Mouse (Mus musculus) embryonic facial prominence, embryonic 12.5 days (tissue): ENCODE results near the gene Jmjd6. TPM values are rescaled to one million over a fixed set of nuclear protein-coding genes. Genes with fewer than 3 reads are reported as not detected.
A peak's percentile ranks its signal among the peaks of the same experiment; 100 is the strongest.

Experiments used
- ATAC-seq: fragments of 200-750 bp; cut with Nextera tagmentation; 2 replicates; pipeline ENCODE4 v1.8.0; 2017; ENCODE audit not compliant: insufficient number of reproducible peaks, insufficient read depth, low FRiP score, low TSS enrichment
- H3K27ac ChIP-seq: fragments of 300-500 bp; sonication (generic); 2 replicates; pipeline ENCODE4 v1.5.1; 2016; ENCODE audit warnings: mild to moderate bottlenecking
- H3K27me3 ChIP-seq: fragments of 300-500 bp; sonication (generic); 2 replicates; pipeline ENCODE4 v1.6.1; 2016; ENCODE audit warnings: mild to moderate bottlenecking, moderate library complexity
- H3K36me3 ChIP-seq: fragments of 300-500 bp; sonication (generic); 2 replicates; pipeline ENCODE4 v1.6.1; 2016; ENCODE audit warnings: mild to moderate bottlenecking
- H3K4me1 ChIP-seq: fragments of 300-500 bp; sonication (generic); 2 replicates; pipeline ENCODE4 v1.6.1; 2016
- H3K4me2 ChIP-seq: fragments of 300-500 bp; sonication (generic); replicated peaks from 2 replicates; pipeline ENCODE4 v1.6.1; 2016; ENCODE audit warnings: mild to moderate bottlenecking, moderate library complexity
- H3K4me3 ChIP-seq: fragments of 300-500 bp; sonication (generic); 2 replicates; pipeline ENCODE4 v1.5.1; 2016; ENCODE audit warnings: mild to moderate bottlenecking
- H3K9ac ChIP-seq: fragments of 300-500 bp; sonication (generic); 2 replicates; pipeline ENCODE4 v1.6.1; 2016; ENCODE audit warnings: mild to moderate bottlenecking, moderate library complexity
- H3K9me3 ChIP-seq: fragments of 300-500 bp; sonication (generic); 2 replicates; pipeline ENCODE4 v1.6.1; 2016; ENCODE audit warnings: mild to moderate bottlenecking, moderate library complexity
- WGBS: fragments of 180-500 bp; shearing (Covaris S2); methylation state at CpG from one replicate; pipeline ENCODE4 v1.1.7; 2016; 5-methylcytosine and 5-hydroxymethylcytosine counted together
- polyA plus RNA-seq: library from polyadenylated mRNA; unstranded; fragments of >200 nt; fragmentation: Nextera tagmentation; extraction: Ambion mirVana; gene quantifications from 2 replicates; pipeline ENCODE4 v1.2.1, GENCODE M21; 2016

The Jmjd6 gene
- polyA plus RNA-seq, 1 experiment from 2014 or later = 80.5 TPM

DNA sequence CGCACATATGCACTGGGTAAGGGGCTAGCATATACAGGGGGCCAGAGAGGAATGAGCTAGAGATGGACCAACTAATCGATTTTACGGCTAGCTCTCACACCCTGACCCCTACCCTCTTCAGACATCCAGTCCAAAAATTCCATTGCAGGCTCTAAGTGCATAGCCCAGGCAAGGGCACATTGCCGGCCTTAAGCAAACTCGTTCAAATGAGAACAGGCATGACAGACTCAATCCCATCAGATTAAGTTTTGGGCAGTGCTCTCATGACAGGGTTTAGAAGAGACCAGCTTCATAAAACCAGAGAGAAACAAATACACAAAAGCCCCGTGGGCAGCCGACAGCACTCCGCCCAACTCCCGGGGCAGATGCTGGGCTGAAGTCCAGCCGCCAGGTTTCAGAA lies 21.0 kb downstream of the Jmjd6 start:
- H3K4me1 ChIP-seq = peaks cover 25% of the 10 kb centered on the region
- no peak overlapping the region for H3K9ac ChIP-seq
- no peak for ATAC-seq
- H3K9me3 ChIP-seq = no peaks in the 10 kb centered on the region
- H3K27ac ChIP-seq = no peak overlapping the region
- H3K4me2 ChIP-seq = no peak overlapping the region
- WGBS = 66% methylated on average over 10 of the region's 10 CpGs
- H3K4me3 ChIP-seq = no peak overlapping the region
- no peaks in the 10 kb centered on the region for H3K36me3 ChIP-seq
- H3K27me3 ChIP-seq = no peaks in the 10 kb centered on the region

DNA sequence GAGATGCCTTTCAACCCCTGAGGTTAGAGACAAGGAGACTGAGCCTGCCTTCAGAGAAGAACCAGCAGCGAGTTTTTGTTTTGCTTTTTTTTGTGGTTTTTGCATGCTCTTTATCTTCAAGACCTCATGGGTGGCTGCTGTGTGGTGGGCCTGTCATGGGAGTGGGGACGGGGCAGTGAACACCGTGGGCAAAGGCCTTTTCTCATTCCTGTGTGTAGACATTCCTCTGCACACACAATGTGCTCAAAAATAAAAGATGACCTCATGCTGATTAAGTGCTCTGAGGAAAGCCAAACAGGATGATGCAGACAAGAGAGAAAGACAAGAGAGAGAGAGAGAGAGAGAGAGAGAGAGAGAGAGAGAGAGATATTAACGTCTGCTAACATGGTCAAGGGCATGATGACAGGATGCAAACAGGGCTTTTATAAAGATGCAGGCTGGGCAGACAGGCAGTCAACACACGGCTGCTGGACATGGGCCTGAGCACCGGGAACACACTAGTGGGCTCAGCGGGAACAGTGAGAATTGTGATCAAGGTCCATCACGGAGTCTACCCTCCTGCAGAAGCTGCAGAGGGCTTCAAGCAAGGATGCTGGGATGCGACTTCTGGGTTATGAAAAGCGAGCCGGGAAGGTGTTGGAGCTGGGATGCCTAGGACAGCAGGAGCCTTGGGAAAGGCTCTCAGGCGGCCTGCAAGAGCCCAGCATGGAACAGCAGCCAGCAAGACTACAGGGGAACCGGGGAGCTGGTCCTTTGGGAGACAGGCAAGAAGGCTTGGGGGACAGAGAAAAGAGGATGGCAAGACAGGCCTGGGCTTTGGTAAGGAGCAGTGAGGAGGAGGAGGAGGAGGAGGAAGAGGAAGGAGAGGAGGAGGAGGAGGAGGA lies 21.9 kb downstream of the Jmjd6 start:
- H3K9ac ChIP-seq = no peak overlapping the region
- no peaks in the 10 kb centered on the region for H3K9me3 ChIP-seq
- no peak overlapping the region for H3K4me3 ChIP-seq
- 70% methylated on average over 13 of the region's 13 CpGs for WGBS
- no peaks in the 10 kb centered on the region for H3K27me3 ChIP-seq
- H3K27ac ChIP-seq = no peak overlapping the region
- H3K4me1 ChIP-seq = peaks cover 23% of the 10 kb centered on the region; the same call in 1 of the 2 replicates
- no peaks in the 10 kb centered on the region for H3K36me3 ChIP-seq
- no peak overlapping the region for H3K4me2 ChIP-seq
- no peak for ATAC-seq

DNA sequence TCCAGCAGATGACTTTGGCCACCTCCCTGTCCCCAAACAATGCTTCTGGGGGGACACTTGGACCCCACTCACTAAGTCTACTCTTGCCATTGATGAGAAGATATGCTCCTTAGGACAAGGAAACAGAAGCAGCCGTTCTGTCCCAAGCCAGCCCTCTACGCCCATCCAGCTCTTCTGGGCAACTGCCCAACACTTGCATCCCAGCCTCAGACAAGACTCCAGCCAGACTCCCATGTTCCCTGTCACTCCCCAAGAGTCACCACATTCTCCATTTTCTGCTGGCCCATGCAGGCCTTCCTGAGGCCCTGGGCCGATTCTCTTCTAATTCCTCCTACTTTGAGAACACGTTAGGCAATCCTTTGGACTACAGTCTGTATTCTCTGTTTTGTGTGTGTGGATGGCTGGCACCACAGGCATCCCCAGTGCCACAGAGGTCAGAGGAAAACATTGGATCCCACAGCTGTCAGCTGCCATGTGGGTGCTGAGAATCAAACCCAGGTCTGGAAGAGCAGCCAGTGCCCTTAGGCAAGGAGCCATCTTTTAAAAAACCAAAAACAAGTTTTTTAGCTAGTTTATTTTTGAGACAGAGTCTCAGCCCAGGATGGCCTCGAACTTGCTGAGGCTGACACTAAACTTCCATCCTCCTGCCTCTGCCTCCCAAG lies 23.2 kb downstream of the Jmjd6 start:
- H3K4me2 ChIP-seq = no peak overlapping the region
- H3K4me3 ChIP-seq = no peak overlapping the region
- no peak overlapping the region for H3K9ac ChIP-seq
- H3K36me3 ChIP-seq = no peaks in the 10 kb centered on the region
- 89% methylated on average over 5 of the region's 5 CpGs for WGBS
- H3K27me3 ChIP-seq = no peaks in the 10 kb centered on the region
- no peaks in the 10 kb centered on the region for H3K9me3 ChIP-seq
- 0 out of 2 replicates have a peak overlapping the region, but pooled peaks have one; percentile 23 for H3K27ac ChIP-seq
- no peak for ATAC-seq
- H3K4me1 ChIP-seq = peaks cover 22% of the 10 kb centered on the region

DNA sequence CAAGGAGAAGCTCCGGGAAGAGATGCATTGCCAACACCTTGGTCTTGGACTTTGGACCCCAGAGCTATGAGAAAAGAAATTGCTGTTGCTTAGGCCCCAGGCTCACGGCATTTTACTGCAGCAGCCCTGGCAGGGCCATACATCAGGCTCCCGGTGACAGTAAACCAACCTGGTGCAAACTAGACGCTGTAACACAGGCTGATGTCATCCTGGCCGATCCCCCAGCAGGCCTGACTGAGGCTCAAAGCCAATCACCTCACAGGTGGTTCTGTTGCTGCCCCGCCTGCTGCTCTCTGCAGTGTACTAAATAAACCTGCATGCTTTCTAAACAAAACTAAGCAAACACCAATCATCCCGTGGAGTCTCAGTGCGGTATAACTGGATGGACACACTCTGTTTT lies 24.5 kb downstream of the Jmjd6 start:
- peaks cover 34% of the 10 kb centered on the region for H3K4me1 ChIP-seq
- ATAC-seq = no peak
- peak overlapping the region; percentile 30 for H3K27ac ChIP-seq
- WGBS = 65% methylated on average over 8 of the region's 8 CpGs
- no peak overlapping the region for H3K4me3 ChIP-seq
- no peaks in the 10 kb centered on the region for H3K9me3 ChIP-seq
- no peak overlapping the region for H3K4me2 ChIP-seq
- no peaks in the 10 kb centered on the region for H3K36me3 ChIP-seq
- H3K27me3 ChIP-seq = no peaks in the 10 kb centered on the region
- no peak overlapping the region for H3K9ac ChIP-seq

DNA sequence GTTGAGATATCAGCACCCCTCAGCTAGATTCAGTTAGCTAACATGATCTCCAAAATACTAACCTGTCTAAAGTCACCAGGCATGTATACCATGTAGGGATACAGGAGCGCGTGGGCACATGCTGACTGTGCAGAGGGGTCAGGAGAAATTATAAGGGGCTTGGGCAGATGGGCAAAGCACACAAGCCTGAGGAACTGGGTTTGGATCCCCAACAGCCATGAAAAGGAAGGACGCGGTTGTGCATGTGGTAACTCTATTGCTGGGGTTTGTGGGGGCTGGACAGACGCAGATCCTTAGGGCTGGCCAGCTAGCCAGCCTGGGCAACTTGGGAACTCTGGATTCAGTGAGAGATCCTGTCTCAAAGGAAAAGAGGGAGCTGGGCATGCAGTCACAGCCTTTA lies 25.7 kb downstream of the Jmjd6 start:
- Histone ChIP-seq H3K27ac (no peak overlapping the region), H3K4me2 (no peak overlapping the region), H3K9ac (no peak overlapping the region), H3K9me3 (no peaks in the 10 kb centered on the region), H3K36me3 (no peaks in the 10 kb centered on the region), H3K4me3 (no peak overlapping the region), H3K4me1 (peaks cover 45% of the 10 kb centered on the region), H3K27me3 (no peaks in the 10 kb centered on the region)
- no peak for ATAC-seq
- 92% methylated on average over 5 of the region's 5 CpGs for whole genome bisulfite sequencing

DNA sequence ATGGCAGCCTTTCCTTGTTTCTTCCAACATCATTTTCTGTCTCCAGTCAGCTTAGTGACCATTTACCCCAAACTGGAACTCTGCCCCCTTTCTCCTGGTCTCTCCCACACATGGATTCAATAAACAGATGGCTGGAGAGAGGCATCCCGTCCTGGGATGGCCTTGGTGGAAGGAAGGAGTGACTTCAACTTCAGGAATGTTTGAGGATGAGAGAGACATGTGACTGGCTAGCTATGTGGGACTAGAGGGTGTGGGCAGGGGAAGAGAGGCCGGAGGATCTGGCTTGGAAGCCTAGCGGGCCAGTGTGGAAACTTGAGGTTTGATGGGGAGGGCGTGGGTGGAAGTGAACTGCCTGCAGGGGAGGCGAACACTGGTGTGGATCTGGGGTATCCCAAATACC lies 26.5 kb downstream of the Jmjd6 start:
- WGBS = 70% methylated on average over 5 of the region's 5 CpGs
- no peak for ATAC-seq

DNA sequence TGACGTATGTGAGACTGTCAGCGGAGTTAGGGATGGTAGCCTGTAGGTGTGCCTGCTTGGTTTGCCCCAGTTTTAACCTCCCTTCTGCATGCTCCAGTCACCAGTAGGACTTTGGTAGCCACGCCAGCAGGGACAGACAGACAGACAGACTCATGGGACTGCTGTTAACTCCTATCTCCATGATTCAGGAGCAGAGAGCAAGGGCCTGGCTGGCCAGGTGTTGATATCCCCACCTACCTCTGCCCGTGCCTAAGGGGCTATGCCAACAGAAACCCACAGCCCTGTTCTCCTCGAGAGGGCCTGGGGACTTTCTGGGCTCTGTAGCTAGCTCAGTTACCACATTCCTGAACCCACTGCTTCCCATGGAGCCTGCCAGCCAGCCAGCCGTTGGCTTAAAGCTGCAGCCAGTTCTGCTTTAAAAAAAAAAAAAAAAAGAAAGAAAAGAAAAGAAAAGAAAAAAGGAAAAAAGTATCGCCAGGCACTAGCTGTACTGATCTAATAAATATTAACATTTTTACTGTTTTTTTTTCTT lies 28.3 kb downstream of the Jmjd6 start:
- Histone ChIP-seq H3K4me1 (peaks cover 61% of the 10 kb centered on the region), H3K4me2 (peak overlapping the region; percentile 18), H3K27ac (peak overlapping the region; percentile 94), H3K9ac (peak overlapping the region; percentile 29; the same call in 1 of the 2 replicates), H3K9me3 (no peaks in the 10 kb centered on the region), H3K4me3 (no peak overlapping the region), H3K36me3 (no peaks in the 10 kb centered on the region), H3K27me3 (no peaks in the 10 kb centered on the region)
- no peak for ATAC-seq
- 22% methylated on average over 7 of the region's 7 CpGs for WGBS

More for the DNA sequence above, 26.5 kb downstream of the Jmjd6 start:
- no peak overlapping the region for H3K4me3 ChIP-seq
- H3K9me3 ChIP-seq = no peaks in the 10 kb centered on the region
- no peak overlapping the region for H3K4me2 ChIP-seq
- H3K36me3 ChIP-seq = no peaks in the 10 kb centered on the region
- no peak overlapping the region for H3K27ac ChIP-seq
- peaks cover 51% of the 10 kb centered on the region for H3K4me1 ChIP-seq
- H3K27me3 ChIP-seq = no peaks in the 10 kb centered on the region
- no peak overlapping the region for H3K9ac ChIP-seq

DNA sequence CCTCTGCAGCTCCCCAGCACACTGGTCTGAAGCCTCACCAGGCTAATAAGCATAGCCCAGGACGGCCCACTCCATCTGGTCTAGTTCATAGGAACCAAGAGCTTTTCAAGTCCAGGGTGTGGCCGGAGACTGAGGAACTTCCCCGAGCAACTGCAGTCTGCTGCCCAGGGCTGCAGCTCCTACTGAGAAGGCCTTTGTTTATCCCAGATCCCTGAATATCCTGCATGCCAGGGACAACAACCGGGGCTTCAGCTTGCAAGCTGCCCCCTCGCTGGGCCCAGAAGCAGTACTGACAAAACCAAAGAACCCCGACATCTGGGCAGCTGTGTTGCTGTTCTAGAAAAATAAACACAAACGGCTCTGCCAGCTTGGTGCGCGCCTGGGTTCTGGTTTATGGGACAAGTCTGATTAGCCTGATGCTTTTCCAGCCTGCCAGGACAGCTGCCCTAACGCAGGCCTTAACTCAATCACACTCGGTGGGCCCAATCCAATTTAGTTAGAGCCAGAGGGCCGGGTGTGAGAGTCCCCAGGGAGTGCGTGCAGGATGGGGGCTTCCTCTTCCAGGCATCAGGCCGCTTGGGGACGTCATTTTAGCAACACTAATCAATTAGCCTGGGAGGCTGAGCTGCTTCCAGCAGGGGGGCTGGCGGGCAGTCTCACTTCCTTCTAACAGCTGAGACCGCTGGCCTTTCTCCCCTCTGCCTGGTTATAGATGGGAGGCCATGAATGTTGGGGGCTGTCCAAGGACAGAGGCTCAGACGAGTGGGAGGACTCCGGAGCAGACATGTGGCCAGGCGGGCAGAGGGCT lies 29.0 kb downstream of the Jmjd6 start:
- WGBS = 9% methylated on average over 20 of the region's 20 CpGs
- no peak overlapping the region for H3K4me3 ChIP-seq
- no peaks in the 10 kb centered on the region for H3K27me3 ChIP-seq
- H3K27ac ChIP-seq = peak overlapping the region; percentile 94
- ATAC-seq = no peak
- H3K9ac ChIP-seq = peak overlapping the region; percentile 29; the same call in 1 of the 2 replicates
- H3K4me2 ChIP-seq = peak overlapping the region; percentile 18
- H3K4me1 ChIP-seq = peaks cover 60% of the 10 kb centered on the region
- H3K36me3 ChIP-seq = no peaks in the 10 kb centered on the region
- H3K9me3 ChIP-seq = no peaks in the 10 kb centered on the region

DNA sequence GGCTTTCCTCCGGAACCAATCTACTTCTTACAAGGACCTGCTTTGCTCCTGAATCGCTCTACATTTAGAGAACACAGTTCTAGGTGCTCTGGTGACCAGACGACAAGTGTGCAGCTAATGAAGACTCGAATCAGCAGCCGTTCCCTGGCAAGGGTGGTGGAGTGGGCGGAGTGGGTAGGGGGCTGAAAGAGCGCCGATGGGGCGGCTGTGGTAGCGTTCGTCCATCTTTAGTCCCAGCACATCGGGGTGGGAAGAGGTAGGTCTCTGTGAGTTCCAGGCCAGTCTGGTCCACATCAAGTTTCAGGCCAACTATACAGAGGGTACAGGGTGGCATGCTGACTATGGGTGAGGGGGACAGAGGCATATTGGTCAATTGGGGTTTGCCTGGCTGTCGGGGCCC lies 29.6 kb downstream of the Jmjd6 start:
- 73% methylated on average over 13 of the region's 13 CpGs for WGBS
- peak overlapping the region; percentile 94 for H3K27ac ChIP-seq
- no peaks in the 10 kb centered on the region for H3K36me3 ChIP-seq
- no peak overlapping the region for H3K9ac ChIP-seq
- no peak overlapping the region for H3K4me3 ChIP-seq
- 0 out of 2 replicates have a peak, but pooled peaks cover 3% of the 10 kb centered on the region for H3K27me3 ChIP-seq
- H3K4me1 ChIP-seq = peaks cover 54% of the 10 kb centered on the region
- no peak for ATAC-seq
- 0 out of 2 replicates have a peak overlapping the region, but pooled peaks have one; percentile 16 for H3K4me2 ChIP-seq
- no peaks in the 10 kb centered on the region for H3K9me3 ChIP-seq

DNA sequence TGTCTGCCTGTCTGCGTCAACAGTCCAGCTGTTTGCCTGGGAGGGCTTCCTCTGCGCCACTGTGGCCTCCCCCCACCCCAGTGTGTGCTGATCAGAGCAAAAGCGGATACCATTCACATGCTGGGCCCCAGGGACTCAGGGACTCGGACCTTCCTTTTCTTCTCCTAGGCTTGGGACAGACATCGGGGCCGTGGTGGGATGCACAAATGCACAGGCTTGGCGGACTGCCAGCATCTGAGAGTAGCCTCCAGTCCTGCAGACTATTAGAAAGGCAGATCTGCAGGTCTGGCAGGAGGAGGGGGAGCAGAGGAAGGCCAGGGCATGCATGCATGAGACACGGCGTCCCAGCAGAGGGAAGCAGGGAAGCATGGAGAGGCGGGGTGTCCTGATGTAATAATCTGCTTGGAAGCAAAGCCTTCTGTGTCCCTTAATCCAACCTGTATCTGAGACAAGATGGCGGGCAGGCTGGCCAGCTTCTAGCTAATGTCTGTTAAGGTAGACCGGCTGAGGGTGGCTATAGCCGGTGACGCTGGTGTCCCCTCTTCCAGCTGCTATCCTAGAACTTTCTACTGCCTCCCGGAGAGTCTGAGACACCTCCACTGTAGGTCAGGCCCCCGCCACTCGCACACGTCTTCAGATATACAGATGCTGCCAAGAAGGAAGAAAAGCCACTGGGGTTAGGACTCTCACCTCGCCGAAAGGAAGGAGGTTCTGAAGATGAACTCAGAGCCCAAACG lies 30.3 kb downstream of the Jmjd6 start:
- 0 out of 2 replicates have a peak overlapping the region, but pooled peaks have one; percentile 16 for H3K4me2 ChIP-seq
- no peaks in the 10 kb centered on the region for H3K36me3 ChIP-seq
- ATAC-seq = peak; percentile 48
- no peaks in the 10 kb centered on the region for H3K9me3 ChIP-seq
- no peak overlapping the region for H3K9ac ChIP-seq
- peak overlapping the region; percentile 94 for H3K27ac ChIP-seq
- WGBS = 43% methylated on average over 21 of the region's 21 CpGs
- H3K27me3 ChIP-seq = 0 out of 2 replicates have a peak, but pooled peaks cover 3% of the 10 kb centered on the region
- no peak overlapping the region for H3K4me3 ChIP-seq
- peaks cover 55% of the 10 kb centered on the region for H3K4me1 ChIP-seq
